Mouse (Mus musculus) forebrain, embryonic 11.5 days (tissue): ENCODE data around the gene Map3k21. TPM values are rescaled to one million over a fixed set of nuclear protein-coding genes. Genes with fewer than 3 reads are reported as not detected.

Experiments
- ATAC-seq: fragments of 200-750 bp; cut with Nextera tagmentation; replicated peaks from 2 replicates; pipeline ENCODE4 v1.8.0; 2017; ENCODE audit warnings: moderate TSS enrichment; ENCODE audit not compliant: low FRiP score
- DNase-seq: peaks from one replicate; pipeline ENCODE4 v3.0.0-alpha.2; 2017; ENCODE audit warnings: low spot score
- H3K27ac ChIP-seq: fragments of 300-500 bp; sonication (generic); 2 replicates; pipeline ENCODE4 v1.5.1; 2014; ENCODE audit warnings: low read depth, low read length
- H3K27me3 ChIP-seq: fragments of 300-500 bp; sonication (generic); 2 replicates; pipeline ENCODE4 v1.6.1; 2014; ENCODE audit warnings: mild to moderate bottlenecking, low read length, mixed read lengths; ENCODE audit not compliant: control insufficient read depth, insufficient read depth
- H3K36me3 ChIP-seq: fragments of 300-500 bp; sonication (generic); 2 replicates; pipeline ENCODE4 v1.6.1; 2014; ENCODE audit warnings: mild to moderate bottlenecking, low read length, moderate library complexity, mixed read lengths; ENCODE audit not compliant: control insufficient read depth, insufficient read depth
- H3K4me1 ChIP-seq: fragments of 300-500 bp; sonication (generic); replicated peaks from 2 replicates; pipeline ENCODE4 v1.6.1; 2014; ENCODE audit warnings: low read length, mixed read lengths; ENCODE audit not compliant: control insufficient read depth, insufficient read depth
- H3K4me2 ChIP-seq: fragments of 300-500 bp; sonication (generic); 2 replicates; pipeline ENCODE4 v1.6.1; 2014; ENCODE audit warnings: low read depth, mild to moderate bottlenecking, low read length, moderate library complexity, mixed read lengths; ENCODE audit not compliant: severe bottlenecking
- H3K4me3 ChIP-seq: fragments of 300-500 bp; sonication (generic); 2 replicates; pipeline ENCODE4 v1.5.1; 2014; ENCODE audit warnings: low read depth, low read length
- H3K9ac ChIP-seq: fragments of 300-500 bp; sonication (generic); 2 replicates; pipeline ENCODE4 v1.6.1; 2014; ENCODE audit warnings: low read length
- H3K9me3 ChIP-seq: fragments of 300-500 bp; sonication (generic); 2 replicates; pipeline ENCODE4 v1.6.1; 2016; ENCODE audit warnings: low read length, mixed read lengths; ENCODE audit not compliant: control insufficient read depth
- WGBS: fragments of 180-500 bp; shearing (Covaris S2); extraction: QIAGEN DNeasy Blood & Tissue Kit; methylation state at CpG from one replicate; pipeline ENCODE4 v1.1.7; 2014; 5-methylcytosine and 5-hydroxymethylcytosine counted together
- polyA plus RNA-seq: library from polyadenylated mRNA; unstranded; fragments of >200 nt; fragmentation: Nextera tagmentation; extraction: Ambion mirVana; gene quantifications from 2 replicates; pipeline ENCODE4 v1.2.1, GENCODE M21; 2014

Gene Map3k21
- 0.08 TPM in 1 of 2 replicates, not detected in the other for polyA plus RNA-seq

DNA sequence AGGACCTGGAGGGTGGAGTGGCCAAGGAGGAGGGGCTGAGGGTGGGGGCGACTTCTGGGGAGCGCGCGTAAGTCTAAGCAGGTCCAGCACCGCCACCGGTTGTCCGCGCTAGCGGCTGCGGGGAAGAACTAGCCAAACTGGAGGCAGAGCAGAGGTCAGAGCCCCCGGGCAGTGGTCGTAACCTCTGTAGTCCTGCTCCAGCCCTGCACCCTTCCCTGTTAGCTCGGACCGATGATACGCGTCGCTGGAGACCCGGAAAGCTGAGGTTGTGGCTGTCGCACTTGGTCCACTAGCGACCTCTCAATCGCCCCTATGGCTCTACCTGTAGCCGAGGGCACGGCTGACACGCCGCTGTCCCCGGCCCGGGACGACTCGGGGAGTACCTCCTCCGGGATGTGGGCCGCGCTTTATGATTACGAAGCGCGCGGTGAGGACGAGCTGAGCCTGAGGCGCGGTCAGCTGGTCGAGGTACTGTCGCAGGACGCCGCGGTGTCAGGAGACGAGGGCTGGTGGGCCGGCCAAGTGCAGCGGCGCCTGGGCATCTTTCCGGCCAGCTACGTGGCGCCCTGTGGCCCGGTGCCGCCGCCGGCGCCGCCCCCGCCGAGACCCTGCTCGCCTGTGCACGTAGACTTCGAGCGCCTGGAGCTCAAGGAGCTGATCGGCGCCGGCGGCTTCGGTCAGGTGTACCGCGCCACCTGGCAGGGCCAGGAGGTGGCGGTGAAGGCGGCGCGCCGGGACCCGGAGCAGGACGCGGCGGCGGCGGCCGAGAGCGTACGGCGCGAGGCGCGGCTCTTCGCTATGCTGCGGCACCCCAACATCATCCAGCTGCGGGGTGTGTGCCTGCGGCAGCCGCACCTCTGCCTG, at the start of gene Map3k21:
TSS of gene Map3k21 (plus strand) at position 86 of the 864 bp plus-strand sequence.
- peak within 1 kb of the TSS; percentile 23 for H3K9ac ChIP-seq
- H3K27ac ChIP-seq: no peak within 1 kb of the TSS
- no peaks in the 10 kb centered on the region for H3K9me3 ChIP-seq
- H3K27me3 ChIP-seq: peaks cover 44% of the 10 kb centered on the region
- under 1% methylated on average over 87 of the region's 93 CpGs for WGBS
- ATAC-seq: no peak; the same call in 1 of the 2 replicates
- DNase-seq: peak; percentile 68
- peak within 1 kb of the TSS; percentile 48 for H3K4me3 ChIP-seq
- no peaks in the 10 kb centered on the region for H3K36me3 ChIP-seq
- peaks cover 8% of the 10 kb centered on the region for H3K4me1 ChIP-seq
- peak within 1 kb of the TSS; percentile 97 for H3K4me2 ChIP-seq

DNA sequence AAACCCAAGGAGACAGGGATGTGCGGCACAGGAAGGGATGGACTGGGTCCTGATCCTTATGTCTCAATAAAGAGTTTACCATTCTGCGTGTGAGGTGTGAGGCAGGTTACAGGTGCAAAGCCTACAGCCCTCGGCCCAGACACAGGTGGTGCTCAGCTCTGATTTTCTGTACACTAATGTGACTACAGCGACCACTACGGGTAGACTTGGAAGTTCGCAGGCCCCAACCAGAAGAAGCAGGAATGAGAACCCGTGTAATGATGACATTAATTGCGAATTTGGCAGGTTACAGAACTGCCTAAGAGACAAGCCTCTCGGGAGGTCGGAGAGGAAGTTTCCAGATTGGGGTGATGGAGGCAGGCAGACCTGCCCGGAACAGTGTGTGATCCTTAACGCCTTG, 44.1 kb upstream of the Map3k21 start:
- no peaks in the 10 kb centered on the region; the same call in 1 of the 2 replicates for H3K4me1 ChIP-seq
- H3K36me3 ChIP-seq: no peaks in the 10 kb centered on the region
- no peaks in the 10 kb centered on the region for H3K9me3 ChIP-seq
- no peak for DNase-seq
- no peak for ATAC-seq
- WGBS: 86% methylated on average over 12 of the region's 12 CpGs
- no peak overlapping the region for H3K9ac ChIP-seq
- H3K27ac ChIP-seq: no peak overlapping the region
- no peak overlapping the region for H3K4me3 ChIP-seq
- no peak overlapping the region for H3K4me2 ChIP-seq
- no peaks in the 10 kb centered on the region for H3K27me3 ChIP-seq

DNA sequence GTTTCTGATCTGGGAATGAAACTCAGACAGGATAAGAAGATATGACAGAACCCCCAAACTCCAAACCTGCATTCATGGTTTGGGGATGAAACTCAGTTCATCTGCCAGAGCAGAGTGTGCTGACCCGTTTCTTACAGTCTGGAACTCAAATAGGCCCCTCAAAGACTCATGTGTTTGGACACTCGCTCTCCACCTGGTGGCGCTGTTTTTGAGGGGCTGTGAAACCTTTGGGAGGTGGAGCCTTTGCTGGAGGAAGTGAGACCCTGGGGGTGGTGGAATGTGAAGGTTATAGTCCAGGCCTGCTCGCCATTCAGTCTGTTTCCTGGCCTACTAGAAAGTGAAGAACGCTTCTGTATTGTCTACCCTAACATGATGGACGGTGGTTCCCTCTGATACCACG, 41.7 kb upstream of the Map3k21 start:
- Histone ChIP-seq H3K27me3 (no peaks in the 10 kb centered on the region), H3K9me3 (no peaks in the 10 kb centered on the region), H3K9ac (no peak overlapping the region), H3K4me3 (no peak overlapping the region), H3K4me2 (no peak overlapping the region), H3K27ac (no peak overlapping the region), H3K4me1 (no peaks in the 10 kb centered on the region; the same call in 1 of the 2 replicates), H3K36me3 (no peaks in the 10 kb centered on the region)
- no peak for DNase-seq
- no peak for ATAC-seq
- 78% methylated on average over 7 of the region's 7 CpGs for WGBS

DNA sequence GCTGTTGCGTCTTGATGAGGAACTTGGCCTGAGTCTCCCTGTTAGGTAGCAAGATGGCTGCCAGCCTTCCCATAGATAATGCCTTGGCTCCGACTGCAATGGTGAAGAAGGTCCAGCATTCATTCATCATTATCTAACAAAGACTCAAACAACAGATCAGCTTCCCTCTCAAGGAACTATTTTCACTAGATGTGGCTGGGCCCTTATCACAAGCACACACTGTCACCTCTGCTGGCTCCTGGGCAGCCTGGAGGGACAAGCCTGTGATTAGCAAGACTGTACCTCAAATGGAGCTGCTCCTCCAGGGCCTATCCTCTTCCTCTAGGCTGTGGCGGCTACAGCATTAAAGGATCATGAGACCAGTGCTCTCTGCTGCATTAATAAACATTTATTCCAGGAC, 40.5 kb upstream of the Map3k21 start:
- Histone ChIP-seq H3K4me2 (no peak overlapping the region), H3K4me1 (no peaks in the 10 kb centered on the region; the same call in 1 of the 2 replicates), H3K4me3 (no peak overlapping the region), H3K9ac (no peak overlapping the region), H3K9me3 (no peaks in the 10 kb centered on the region), H3K27ac (no peak overlapping the region), H3K27me3 (no peaks in the 10 kb centered on the region), H3K36me3 (no peaks in the 10 kb centered on the region)
- ATAC-seq (no peak), DNase-seq (no peak)
- WGBS: 89% methylated on average over 3 of the region's 3 CpGs

DNA sequence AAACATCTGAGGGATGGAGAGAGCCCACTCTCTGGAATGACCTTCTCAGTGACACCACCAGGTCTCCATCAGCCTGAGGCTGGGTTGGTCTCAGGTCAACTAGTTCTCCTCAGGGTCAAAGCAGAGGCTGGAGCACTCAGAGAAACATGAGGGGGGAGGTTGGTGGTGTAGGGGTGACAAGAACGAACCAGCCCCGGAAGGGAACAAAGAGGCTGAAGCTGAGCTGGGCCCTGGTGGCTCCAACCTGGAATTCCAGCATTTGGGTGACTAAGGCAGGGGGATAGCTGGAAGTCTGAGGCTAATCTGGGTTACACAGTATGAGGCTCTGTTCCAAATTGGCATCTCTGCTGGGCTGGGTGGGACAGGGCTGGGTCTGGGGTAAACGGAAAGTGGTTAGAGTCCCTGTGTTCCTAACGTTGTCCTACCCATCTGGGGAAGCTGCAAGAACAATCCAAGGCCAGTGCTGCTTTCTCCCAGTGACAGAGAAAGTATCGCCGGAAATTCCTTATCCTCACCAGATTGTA, 40.0 kb upstream of the Map3k21 start:
- Histone ChIP-seq H3K36me3 (no peaks in the 10 kb centered on the region), H3K4me3 (no peak overlapping the region), H3K4me2 (no peak overlapping the region), H3K27me3 (no peaks in the 10 kb centered on the region), H3K9me3 (no peaks in the 10 kb centered on the region), H3K9ac (no peak overlapping the region), H3K27ac (no peak overlapping the region), H3K4me1 (no peaks in the 10 kb centered on the region; the same call in 1 of the 2 replicates)
- ATAC-seq: peak; percentile 63
- WGBS: 45% methylated on average over 6 of the region's 6 CpGs
- DNase-seq: no peak

DNA sequence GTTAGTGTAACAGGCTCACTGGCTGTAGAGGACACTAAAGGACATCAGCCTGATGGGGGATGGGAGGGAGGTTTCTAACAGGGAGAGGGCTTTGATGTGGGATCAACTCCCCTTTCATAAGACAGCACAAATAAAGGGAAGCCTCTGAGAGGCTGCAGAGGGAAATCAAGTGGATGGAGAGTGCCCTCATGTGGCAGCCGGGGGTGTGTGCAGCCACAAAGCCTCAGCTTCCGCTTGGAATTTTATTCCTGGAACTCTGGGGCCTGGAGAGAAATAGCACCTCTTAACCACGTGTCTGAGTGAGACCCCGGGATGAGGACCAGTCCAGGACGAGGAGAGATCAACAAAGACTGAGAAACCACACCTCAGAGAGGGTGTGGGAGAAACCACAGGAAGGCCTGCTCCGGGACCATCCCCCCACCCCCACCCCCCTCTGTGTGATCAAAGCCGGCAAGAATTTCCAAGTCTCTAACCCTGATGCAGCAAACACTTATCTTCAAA, 39.4 kb upstream of the Map3k21 start:
- no peaks in the 10 kb centered on the region; the same call in 1 of the 2 replicates for H3K4me1 ChIP-seq
- no peaks in the 10 kb centered on the region for H3K9me3 ChIP-seq
- WGBS: 7% methylated on average over 7 of the region's 7 CpGs
- no peak overlapping the region for H3K9ac ChIP-seq
- DNase-seq: peak; percentile 89
- no peak overlapping the region for H3K4me2 ChIP-seq
- no peak overlapping the region for H3K27ac ChIP-seq
- no peaks in the 10 kb centered on the region for H3K36me3 ChIP-seq
- no peak overlapping the region for H3K4me3 ChIP-seq
- peak; percentile 88 for ATAC-seq
- no peaks in the 10 kb centered on the region for H3K27me3 ChIP-seq

DNA sequence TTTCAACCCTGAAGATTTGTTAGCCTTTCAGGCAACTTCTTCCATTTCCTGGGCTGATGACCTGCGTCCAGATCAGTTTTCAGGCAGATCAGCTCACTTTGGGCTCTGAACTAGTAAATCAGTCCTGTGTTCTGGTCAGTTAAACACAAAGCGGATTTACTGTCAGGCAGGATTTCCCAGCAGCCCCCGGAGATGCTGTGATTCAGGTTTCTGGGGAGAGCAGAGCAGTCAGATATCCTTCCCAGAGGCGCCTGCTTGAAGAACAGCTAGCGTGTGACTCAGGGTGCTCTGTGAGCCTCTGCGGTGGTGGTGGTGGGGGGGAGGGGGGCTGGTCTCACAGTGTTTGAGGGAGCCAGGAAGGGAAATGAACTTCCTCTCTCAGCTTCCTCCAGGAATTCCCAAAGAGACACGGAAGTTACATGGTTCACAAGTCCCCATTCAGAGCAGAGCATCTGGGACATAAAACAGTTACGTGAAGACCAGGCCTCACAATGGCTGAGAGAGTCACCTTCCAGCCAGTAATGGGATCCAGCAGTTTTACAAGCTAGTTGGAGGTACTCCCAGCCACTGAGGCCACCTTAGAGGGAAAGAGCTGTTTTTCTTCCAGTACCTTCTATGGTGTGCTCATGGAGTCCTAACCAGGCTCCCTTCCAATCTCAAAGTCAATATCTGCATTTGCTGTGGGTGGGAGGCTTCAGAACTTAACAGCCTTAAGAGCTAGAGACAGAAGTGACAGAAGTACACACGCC, 37.6 kb upstream of the Map3k21 start:
- Histone ChIP-seq H3K4me3 (no peak overlapping the region), H3K27ac (no peak overlapping the region), H3K36me3 (no peaks in the 10 kb centered on the region), H3K4me2 (no peak overlapping the region), H3K9ac (no peak overlapping the region), H3K4me1 (no peaks in the 10 kb centered on the region; the same call in 1 of the 2 replicates), H3K27me3 (no peaks in the 10 kb centered on the region), H3K9me3 (no peaks in the 10 kb centered on the region)
- ATAC-seq: no peak
- no peak for DNase-seq
- WGBS: 83% methylated on average over 9 of the region's 9 CpGs

DNA sequence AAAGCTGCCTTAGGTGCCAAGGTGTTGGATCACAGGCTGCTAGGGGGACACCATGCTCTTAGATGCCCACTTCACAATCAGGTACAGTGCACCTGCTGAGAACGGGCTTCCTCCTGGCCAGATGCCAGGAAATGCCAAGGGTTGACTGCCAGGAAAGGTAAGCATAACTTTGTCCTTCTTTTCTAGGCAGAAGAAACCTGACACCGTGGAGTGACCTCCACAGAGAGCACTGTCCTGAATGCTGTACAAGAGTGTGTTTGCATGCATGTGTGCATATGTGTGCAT, 37.1 kb upstream of the Map3k21 start:
- Histone ChIP-seq H3K27ac (no peak overlapping the region), H3K27me3 (no peaks in the 10 kb centered on the region), H3K4me3 (no peak overlapping the region), H3K9ac (no peak overlapping the region), H3K36me3 (no peaks in the 10 kb centered on the region), H3K4me1 (no peaks in the 10 kb centered on the region; the same call in 1 of the 2 replicates), H3K9me3 (no peaks in the 10 kb centered on the region), H3K4me2 (no peak overlapping the region)
- WGBS: 87% methylated on average over 2 of the region's 2 CpGs
- no peak for ATAC-seq
- no peak for DNase-seq
